Mouse (Mus musculus) liver, embryonic 16.5 days (tissue): ENCODE measurements at regions not wholly inside any gene's neighbourhood (a gene's known extent, or its start where the extent isn't known, plus 50 kb on each side); places are given as distances from the start of the nearest gene placed in this dataset.

ENCODE experiments used
- ATAC-seq: fragments of 200-750 bp; cut with Nextera tagmentation; 2 replicates; pipeline ENCODE4 v1.8.0; 2017; ENCODE audit warnings: low read depth, mild to moderate bottlenecking, moderate number of reproducible peaks, moderate library complexity
- H3K27ac ChIP-seq: fragments of 300-500 bp; sonication (generic); 2 replicates; pipeline ENCODE4 v1.5.1; 2014; ENCODE audit warnings: mild to moderate bottlenecking, low read length
- H3K27me3 ChIP-seq: fragments of 300-500 bp; sonication (generic); 2 replicates; pipeline ENCODE4 v1.6.1; 2014; ENCODE audit warnings: low read depth, low read length, mixed read lengths; ENCODE audit not compliant: control insufficient read depth, insufficient read depth
- H3K36me3 ChIP-seq: fragments of 300-500 bp; sonication (generic); 2 replicates; pipeline ENCODE4 v1.6.1; 2014; ENCODE audit warnings: mild to moderate bottlenecking; ENCODE audit not compliant: control insufficient read depth, insufficient read depth
- H3K4me1 ChIP-seq: fragments of 300-500 bp; sonication (generic); 2 replicates; pipeline ENCODE4 v1.6.1; 2014; ENCODE audit warnings: low read depth, low read length, mixed read lengths; ENCODE audit not compliant: control insufficient read depth
- H3K4me2 ChIP-seq: fragments of 300-500 bp; sonication (generic); 2 replicates; pipeline ENCODE4 v1.6.1; 2014; ENCODE audit warnings: low read depth, low read length, mixed read lengths
- H3K4me3 ChIP-seq: fragments of 300-500 bp; sonication (generic); 2 replicates; pipeline ENCODE4 v1.5.1; 2014; ENCODE audit warnings: low read depth, mild to moderate bottlenecking, low read length
- H3K9ac ChIP-seq: fragments of 300-500 bp; sonication (generic); 2 replicates; pipeline ENCODE4 v1.6.1; 2014; ENCODE audit warnings: low read depth, low read length
- H3K9me3 ChIP-seq: fragments of 300-500 bp; sonication (generic); replicated peaks from 2 replicates; pipeline ENCODE4 v1.6.1; 2016; ENCODE audit warnings: low read length; ENCODE audit not compliant: control insufficient read depth
- WGBS: fragments of 180-500 bp; shearing (Covaris S2); extraction: QIAGEN DNeasy Blood & Tissue Kit; methylation state at CpG from one replicate; pipeline ENCODE4 v1.1.7; 2014; ENCODE audit not compliant: insufficient replicate concordance; 5-methylcytosine and 5-hydroxymethylcytosine counted together

DNA sequence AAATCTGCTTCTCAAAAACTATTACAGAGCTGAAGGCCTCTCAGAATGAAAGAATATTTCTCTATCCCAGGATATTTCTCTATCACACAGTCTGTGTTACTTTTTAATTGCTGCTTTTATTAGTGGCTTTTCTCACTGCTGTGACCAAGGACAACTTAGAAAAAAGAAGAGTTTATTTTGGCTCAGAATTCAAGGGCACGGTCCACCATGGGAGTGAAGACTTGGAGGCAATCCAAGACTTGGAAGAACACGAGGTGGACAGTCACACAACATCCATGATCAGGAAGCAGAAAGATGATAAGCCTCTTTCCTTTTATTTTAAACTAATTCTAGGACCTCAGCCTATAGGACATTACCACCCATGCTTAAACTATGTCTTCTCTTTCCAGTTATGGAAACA lies 561.5 kb downstream of the Pdcd6ip start:
- ATAC-seq = no peak

DNA sequence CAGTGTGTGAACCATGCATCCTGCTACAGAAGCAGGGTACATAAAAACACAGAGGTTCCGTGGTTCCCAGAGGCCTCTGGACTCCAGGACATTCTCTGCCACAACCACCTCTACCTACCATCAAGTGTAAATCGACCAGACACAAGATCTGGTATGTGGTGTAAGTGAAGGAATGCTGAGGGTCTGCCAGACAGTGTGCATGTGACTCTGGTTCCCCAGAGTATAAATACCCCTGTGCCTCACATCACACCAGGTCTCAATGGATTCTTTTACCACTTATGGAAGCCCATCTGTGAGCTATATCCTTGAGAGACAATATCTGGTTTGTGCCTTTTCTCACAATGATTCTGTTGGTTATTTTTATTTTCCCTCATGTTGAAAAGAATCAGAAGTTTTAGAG lies 563.0 kb downstream of the Pdcd6ip start:
- Histone ChIP-seq H3K36me3 (no peaks in the 10 kb centered on the region), H3K27ac (no peak overlapping the region), H3K4me1 (no peaks in the 10 kb centered on the region), H3K27me3 (no peaks in the 10 kb centered on the region), H3K4me2 (no peak overlapping the region), H3K9ac (no peak overlapping the region), H3K9me3 (no peaks in the 10 kb centered on the region), H3K4me3 (no peak overlapping the region)
- 38% methylated on average over 2 of the region's 2 CpGs for whole genome bisulfite sequencing
- ATAC-seq = no peak

More for the DNA sequence above, 561.5 kb downstream of the Pdcd6ip start:
- no peak overlapping the region for H3K27ac ChIP-seq
- H3K27me3 ChIP-seq = no peaks in the 10 kb centered on the region
- no peak overlapping the region for H3K9ac ChIP-seq
- H3K9me3 ChIP-seq = no peaks in the 10 kb centered on the region
- no peak overlapping the region for H3K4me2 ChIP-seq
- H3K4me3 ChIP-seq = no peak overlapping the region
- H3K4me1 ChIP-seq = no peaks in the 10 kb centered on the region
- H3K36me3 ChIP-seq = no peaks in the 10 kb centered on the region
- WGBS = 46% methylated on average over 2 of the region's 2 CpGs

DNA sequence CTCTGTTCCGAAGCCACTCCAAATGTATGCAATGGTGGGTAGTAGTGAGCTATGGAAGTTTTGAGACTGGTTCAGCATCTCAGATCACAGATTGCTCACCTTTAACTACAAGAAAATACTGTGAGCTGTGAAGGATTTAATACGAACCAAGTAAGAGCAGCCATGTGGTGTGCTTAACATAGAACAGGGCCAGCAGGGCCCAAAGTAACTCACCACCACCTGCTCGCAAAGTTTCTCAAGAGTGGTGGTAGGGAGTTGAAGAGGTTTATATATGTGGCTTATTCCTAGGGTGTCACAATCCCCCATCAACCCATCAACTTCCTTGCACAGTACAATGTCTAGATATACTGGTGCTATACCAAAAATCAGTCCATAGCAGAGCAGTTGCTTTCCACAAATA lies 573.4 kb downstream of the Pdcd6ip start:
- H3K27ac ChIP-seq = no peak overlapping the region
- ATAC-seq = no peak

DNA sequence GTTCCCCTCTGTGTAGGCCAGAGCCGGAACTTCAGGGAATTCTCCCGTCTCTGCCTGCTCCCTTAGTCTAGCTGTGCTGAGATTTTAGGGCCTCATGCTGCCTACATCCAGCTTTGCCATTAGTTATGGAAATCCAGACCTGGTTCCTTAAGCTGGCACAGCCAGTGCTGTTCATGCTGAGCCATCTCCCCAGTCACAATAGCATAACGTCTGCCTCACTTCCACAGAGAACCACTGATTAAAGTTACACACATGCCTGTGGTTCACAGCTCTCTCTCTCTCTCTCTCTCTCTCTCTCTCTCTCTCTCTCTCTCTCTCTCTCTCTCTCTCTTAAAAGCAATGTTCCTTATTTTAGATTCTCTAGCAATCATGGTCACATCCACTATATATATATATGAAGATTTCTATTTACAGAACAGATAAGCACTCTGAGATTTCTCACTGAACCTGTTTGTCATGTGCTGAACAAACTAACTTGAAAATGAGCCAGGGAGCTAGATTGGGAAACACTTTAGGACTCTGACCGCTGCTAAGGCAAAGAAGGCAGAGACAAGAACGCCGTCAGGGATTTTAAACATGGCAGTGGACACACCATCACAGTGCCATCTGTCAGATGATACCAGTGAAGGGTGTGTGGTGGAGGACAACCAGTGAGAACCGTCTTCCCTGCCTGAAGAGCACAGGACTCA lies 584.9 kb downstream of the Pdcd6ip start:
- no peaks in the 10 kb centered on the region for H3K36me3 ChIP-seq
- no peaks in the 10 kb centered on the region for H3K4me1 ChIP-seq
- peak; percentile 20; the same call in 1 of the 2 replicates for ATAC-seq
- no peak overlapping the region for H3K27ac ChIP-seq
- H3K9ac ChIP-seq = no peak overlapping the region
- peaks cover 2% of the 10 kb centered on the region; the same call in 1 of the 2 replicates for H3K9me3 ChIP-seq
- 57% methylated on average over 7 of the region's 7 CpGs for WGBS
- no peaks in the 10 kb centered on the region for H3K27me3 ChIP-seq
- no peak overlapping the region for H3K4me2 ChIP-seq
- H3K4me3 ChIP-seq = no peak overlapping the region

More for the DNA sequence above, 573.4 kb downstream of the Pdcd6ip start:
- Histone ChIP-seq H3K9me3 (no peaks in the 10 kb centered on the region), H3K4me2 (no peak overlapping the region), H3K27me3 (no peaks in the 10 kb centered on the region), H3K36me3 (no peaks in the 10 kb centered on the region), H3K9ac (no peak overlapping the region), H3K4me1 (no peaks in the 10 kb centered on the region), H3K4me3 (no peak overlapping the region)
- 65% methylated on average over 3 of the region's 3 CpGs for WGBS

DNA sequence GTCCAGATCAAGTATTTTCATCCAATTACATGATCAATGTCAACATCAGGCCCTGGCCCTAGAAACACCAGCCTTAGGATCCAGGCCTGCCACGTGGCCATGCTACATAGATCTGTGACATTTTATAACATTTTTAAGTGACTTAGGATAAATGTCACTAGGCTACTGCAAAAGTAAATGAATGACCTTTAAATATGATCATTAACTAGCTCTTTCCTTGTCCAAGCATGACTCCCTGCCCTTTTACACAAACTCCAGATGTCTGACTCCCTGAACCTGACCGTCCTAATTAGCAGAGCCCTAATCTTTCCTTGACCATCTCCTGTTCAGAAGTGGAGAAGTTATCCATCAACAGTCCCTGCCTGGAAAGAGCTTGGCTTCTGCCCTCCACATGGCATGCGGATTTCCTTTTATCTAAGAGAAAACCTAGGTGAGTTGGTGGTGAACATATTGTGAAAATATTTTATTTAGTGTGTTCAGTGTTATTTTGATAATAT lies 585.8 kb downstream of the Pdcd6ip start:
- no peak overlapping the region for H3K4me2 ChIP-seq
- H3K36me3 ChIP-seq = no peaks in the 10 kb centered on the region
- peaks cover 2% of the 10 kb centered on the region; the same call in 1 of the 2 replicates for H3K9me3 ChIP-seq
- H3K4me1 ChIP-seq = no peaks in the 10 kb centered on the region
- WGBS = 54% methylated on average over 3 of the region's 3 CpGs
- H3K27ac ChIP-seq = no peak overlapping the region
- H3K4me3 ChIP-seq = no peak overlapping the region
- no peaks in the 10 kb centered on the region for H3K27me3 ChIP-seq
- no peak for ATAC-seq
- H3K9ac ChIP-seq = no peak overlapping the region

DNA sequence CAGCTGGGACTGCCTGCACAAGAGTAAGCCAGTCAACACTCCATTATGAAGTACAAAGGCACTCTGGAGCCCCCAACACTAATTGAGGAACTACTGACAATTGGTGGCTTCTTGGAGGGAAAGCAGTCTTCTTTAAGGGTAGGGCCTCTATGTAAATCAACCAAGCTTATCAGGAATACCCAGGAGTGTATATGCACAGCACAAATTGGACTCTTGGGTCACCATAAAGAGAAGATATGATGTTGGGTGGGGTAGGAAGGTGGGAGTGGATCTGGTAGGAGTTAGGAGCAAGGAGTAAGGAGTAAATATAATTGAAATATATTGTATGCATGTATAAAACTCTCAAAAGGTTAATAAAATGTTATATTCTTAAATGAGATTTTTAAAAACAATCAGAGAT lies 587.7 kb downstream of the Pdcd6ip start:
- H3K4me3 ChIP-seq = no peak overlapping the region
- H3K36me3 ChIP-seq = no peaks in the 10 kb centered on the region
- H3K4me2 ChIP-seq = no peak overlapping the region
- peak; percentile 91 for ATAC-seq
- no peaks in the 10 kb centered on the region for H3K4me1 ChIP-seq
- no peak overlapping the region for H3K27ac ChIP-seq
- no peak overlapping the region for H3K9ac ChIP-seq
- no peaks in the 10 kb centered on the region for H3K9me3 ChIP-seq
- H3K27me3 ChIP-seq = no peaks in the 10 kb centered on the region

DNA sequence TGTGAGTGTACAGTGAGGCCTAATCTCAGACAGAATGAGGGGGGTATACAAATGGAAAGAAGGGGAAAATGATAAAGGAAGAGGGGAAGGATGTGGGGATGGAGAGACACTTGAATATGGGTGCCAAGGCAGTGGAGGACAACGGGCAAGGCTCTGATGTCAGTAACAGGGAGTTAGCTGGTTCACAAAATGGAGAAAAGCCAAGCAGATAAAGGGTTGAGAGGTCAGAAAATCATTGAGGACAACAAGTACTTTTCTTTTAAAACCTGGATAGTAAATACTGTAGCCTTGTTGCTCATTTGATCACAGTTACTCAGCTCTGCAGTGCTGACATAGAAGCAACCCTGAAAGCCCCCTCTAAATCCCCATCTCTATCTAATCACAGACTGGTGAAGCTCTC lies 588.3 kb downstream of the Pdcd6ip start:
- Histone ChIP-seq H3K36me3 (no peaks in the 10 kb centered on the region), H3K9ac (no peak overlapping the region), H3K4me2 (no peak overlapping the region), H3K4me1 (no peaks in the 10 kb centered on the region), H3K27me3 (no peaks in the 10 kb centered on the region), H3K9me3 (no peaks in the 10 kb centered on the region), H3K4me3 (no peak overlapping the region), H3K27ac (no peak overlapping the region)
- ATAC-seq = no peak
- WGBS = 36% methylated on average over 1 of the region's 1 CpGs

DNA sequence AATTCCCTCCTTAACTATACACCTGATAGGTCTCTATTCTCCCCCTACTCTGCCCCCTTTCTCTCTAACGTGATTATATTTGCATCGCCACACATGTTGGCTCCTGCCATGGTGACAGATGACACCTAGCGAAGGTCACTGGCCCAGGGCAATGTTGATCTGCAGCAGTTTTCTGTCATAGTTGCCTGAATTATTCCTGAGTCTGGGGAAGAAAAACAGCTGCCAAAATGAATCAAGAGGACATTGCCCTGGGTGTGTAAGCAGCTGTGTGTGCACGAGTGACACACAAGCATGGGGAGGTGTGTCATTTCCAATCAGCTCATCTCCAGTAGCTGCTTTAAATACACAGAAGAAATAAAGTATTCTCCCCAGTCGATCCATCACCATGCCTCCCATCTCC lies 592.5 kb downstream of the Pdcd6ip start:
- no peak overlapping the region for H3K4me2 ChIP-seq
- no peak overlapping the region for H3K27ac ChIP-seq
- no peaks in the 10 kb centered on the region for H3K9me3 ChIP-seq
- no peaks in the 10 kb centered on the region for H3K36me3 ChIP-seq
- H3K4me3 ChIP-seq = no peak overlapping the region
- ATAC-seq = no peak
- H3K9ac ChIP-seq = no peak overlapping the region
- no peaks in the 10 kb centered on the region for H3K27me3 ChIP-seq
- no peaks in the 10 kb centered on the region for H3K4me1 ChIP-seq
- 60% methylated on average over 5 of the region's 5 CpGs for WGBS

DNA sequence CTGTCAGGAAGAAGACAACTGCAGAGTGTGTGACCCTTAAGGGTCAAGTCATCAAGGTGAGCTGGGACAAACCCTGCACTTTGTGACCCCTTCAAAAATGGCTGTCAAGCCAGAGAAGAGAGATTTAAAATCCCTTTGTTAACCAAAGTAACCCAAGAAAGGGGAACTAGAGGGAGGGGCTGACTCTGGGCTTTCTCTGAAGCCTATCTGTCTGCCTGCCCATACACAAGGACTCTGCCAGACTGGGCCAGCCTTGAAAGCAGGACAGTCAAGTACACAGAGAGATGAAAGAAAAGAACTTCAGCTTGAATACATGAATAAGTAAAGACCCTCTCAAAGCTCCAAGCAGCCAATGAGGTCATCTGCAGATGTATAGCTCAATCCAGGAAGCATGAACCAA lies 595.3 kb downstream of the Pdcd6ip start:
- no peak overlapping the region for H3K4me3 ChIP-seq
- H3K27ac ChIP-seq = no peak overlapping the region
- no peak overlapping the region for H3K9ac ChIP-seq
- no peaks in the 10 kb centered on the region for H3K27me3 ChIP-seq
- H3K4me1 ChIP-seq = no peaks in the 10 kb centered on the region
- H3K9me3 ChIP-seq = no peaks in the 10 kb centered on the region
- H3K4me2 ChIP-seq = no peak overlapping the region
- H3K36me3 ChIP-seq = no peaks in the 10 kb centered on the region
- ATAC-seq = no peak
